Mouse (Mus musculus) embryonic facial prominence, embryonic 13.5 days (tissue): Measurements from ENCODE around the gene Krtap17-1. TPM values are rescaled to one million over a fixed set of nuclear protein-coding genes. Genes with fewer than 3 reads are reported as not detected.

Source experiments
- ATAC-seq: fragments of 200-750 bp; cut with Nextera tagmentation; 2 replicates; pipeline ENCODE4 v1.8.0; 2017; ENCODE audit warnings: low read depth; ENCODE audit not compliant: insufficient number of reproducible peaks, insufficient read depth, low FRiP score, low TSS enrichment
- H3K27ac ChIP-seq: fragments of 300-500 bp; sonication (generic); 2 replicates; pipeline ENCODE4 v1.5.1; 2015; ENCODE audit warnings: moderate library complexity, mild to moderate bottlenecking, inconsistent platforms
- H3K27me3 ChIP-seq: fragments of 300-500 bp; sonication (generic); 2 replicates; pipeline ENCODE4 v1.6.1; 2015; ENCODE audit warnings: mild to moderate bottlenecking, inconsistent platforms
- H3K36me3 ChIP-seq: fragments of 300-500 bp; sonication (generic); 2 replicates; pipeline ENCODE4 v1.6.1; 2015; ENCODE audit warnings: mild to moderate bottlenecking, inconsistent platforms
- H3K4me1 ChIP-seq: fragments of 300-500 bp; sonication (generic); 2 replicates; pipeline ENCODE4 v1.6.1; 2015; ENCODE audit warnings: inconsistent platforms
- H3K4me2 ChIP-seq: fragments of 300-500 bp; sonication (generic); 2 replicates; pipeline ENCODE4 v1.6.1; 2015; ENCODE audit warnings: moderate library complexity, mild to moderate bottlenecking, inconsistent platforms
- H3K4me3 ChIP-seq: fragments of 300-500 bp; sonication (generic); 2 replicates; pipeline ENCODE4 v1.5.1; 2015; ENCODE audit warnings: mild to moderate bottlenecking, inconsistent platforms
- H3K9ac ChIP-seq: fragments of 300-500 bp; sonication (generic); 2 replicates; pipeline ENCODE4 v1.6.1; 2015; ENCODE audit warnings: mild to moderate bottlenecking, inconsistent platforms
- H3K9me3 ChIP-seq: fragments of 300-500 bp; sonication (generic); 2 replicates; pipeline ENCODE4 v1.6.1; 2016; ENCODE audit warnings: inconsistent platforms
- WGBS: fragments of 180-500 bp; shearing (Covaris S2); methylation state at CpG from one replicate; pipeline ENCODE4 v1.1.7; 2015; ENCODE audit warnings: mixed read lengths; 5-methylcytosine and 5-hydroxymethylcytosine counted together
- polyA plus RNA-seq: library from polyadenylated mRNA; unstranded; fragments of >200 nt; fragmentation: Nextera tagmentation; extraction: Ambion mirVana; gene quantifications from 2 replicates; pipeline ENCODE4 v1.2.1, GENCODE M21; 2015

Krtap17-1 gene
- polyA plus RNA-seq: 0.48 TPM in 2 replicates

DNA sequence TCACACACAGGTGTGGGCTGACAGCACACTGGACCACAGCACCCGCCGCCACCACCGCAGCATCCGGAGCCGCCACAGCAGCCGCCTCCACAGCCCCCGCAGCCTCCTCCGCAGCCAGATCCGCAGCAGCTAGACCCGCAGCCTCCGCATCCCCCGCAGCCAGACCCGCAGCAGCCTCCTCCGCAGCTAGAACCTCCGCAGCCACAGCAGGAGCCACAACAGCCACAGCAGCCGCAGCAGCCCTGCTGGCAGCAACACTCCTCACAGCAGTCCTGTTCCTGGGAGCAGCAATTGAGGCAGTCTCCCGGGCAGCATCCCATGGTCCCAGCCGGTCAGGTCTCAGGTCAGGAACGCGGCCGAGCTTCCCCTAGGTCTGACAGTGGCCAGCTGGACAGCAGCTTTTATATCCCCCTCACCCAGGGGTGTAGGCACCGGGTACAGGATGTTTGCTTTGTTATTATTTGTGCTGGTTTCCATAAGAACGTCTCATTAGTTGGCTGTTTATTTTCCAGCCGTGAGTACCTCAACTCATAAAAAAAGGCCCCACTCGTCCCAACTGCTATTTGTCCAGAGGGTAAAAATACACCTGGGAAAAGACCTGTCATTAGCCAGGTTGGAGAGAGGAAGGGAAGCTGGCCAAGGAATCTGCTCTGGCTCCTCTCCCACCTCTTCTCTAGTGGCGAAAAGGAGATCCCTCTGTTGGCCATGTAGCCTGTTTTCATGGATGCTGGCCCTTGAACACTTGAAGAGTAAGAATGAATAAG lies at the start of gene Krtap17-1:
Gene Krtap17-1, minus strand, starts transcription at position 375 of the 764 bp plus-strand sequence.
- Histone ChIP-seq H3K4me2 (no peak within 1 kb of the TSS), H3K9ac (no peak within 1 kb of the TSS), H3K4me3 (no peak within 1 kb of the TSS), H3K4me1 (no peaks in the 10 kb centered on the region), H3K27me3 (peaks cover 40% of the 10 kb centered on the region), H3K27ac (no peak within 1 kb of the TSS), H3K9me3 (no peaks in the 10 kb centered on the region), H3K36me3 (no peaks in the 10 kb centered on the region)
- WGBS: 25% methylated on average over 26 of the region's 26 CpGs
- no peak for ATAC-seq

DNA sequence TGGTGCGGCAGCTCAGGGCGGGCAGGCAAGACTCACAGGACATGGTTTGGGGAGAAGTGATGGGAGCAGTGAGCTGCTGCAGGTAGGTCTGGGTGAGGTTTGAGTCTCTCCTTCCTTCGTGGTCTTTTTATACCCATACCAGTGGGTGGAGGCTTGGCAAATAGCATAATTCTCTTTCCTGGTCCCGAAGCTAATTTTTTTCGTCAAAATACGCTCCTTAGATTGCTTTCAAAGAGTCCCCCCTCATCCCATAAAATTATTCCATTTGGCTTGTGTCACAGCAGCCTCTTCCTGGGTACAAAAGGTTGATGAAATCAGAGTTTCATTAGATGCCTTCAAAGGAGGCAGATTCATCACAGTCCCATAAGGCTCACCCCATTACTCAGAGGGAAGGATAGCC lies 47.7 kb upstream of the Krtap17-1 start, which contains the start of gene Krt34:
Gene Krt34, minus strand, starts transcription at position 101 of the 400 bp plus-strand sequence.
- no peaks in the 10 kb centered on the region for H3K4me1 ChIP-seq
- H3K9me3 ChIP-seq: no peaks in the 10 kb centered on the region
- H3K4me3 ChIP-seq: no peak within 1 kb of the TSS
- no peaks in the 10 kb centered on the region for H3K36me3 ChIP-seq
- ATAC-seq: no peak
- no peak within 1 kb of the TSS for H3K27ac ChIP-seq
- no peaks in the 10 kb centered on the region for H3K27me3 ChIP-seq
- no peak within 1 kb of the TSS for H3K4me2 ChIP-seq
- no peak within 1 kb of the TSS for H3K9ac ChIP-seq
- 84% methylated on average over 6 of the region's 6 CpGs for WGBS

DNA sequence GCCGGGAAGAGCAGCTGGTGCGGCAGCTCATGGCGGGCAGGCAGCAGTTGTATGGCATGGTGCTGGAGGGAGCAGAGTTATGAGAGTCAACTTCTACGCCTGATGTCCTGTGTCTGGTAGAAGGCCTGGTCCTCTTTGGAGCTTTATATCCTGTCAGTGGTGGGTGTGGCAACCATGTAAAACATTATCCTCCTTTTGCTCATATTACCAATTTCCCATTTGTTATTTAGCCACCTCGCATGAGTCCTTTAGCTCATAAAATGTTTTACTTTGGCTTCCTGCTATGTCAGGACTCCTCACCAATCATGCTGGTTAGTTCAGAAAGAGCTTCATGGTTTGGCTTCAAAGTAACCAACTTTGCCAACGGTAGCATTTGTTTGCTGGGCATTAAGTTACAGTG lies 36.0 kb upstream of the Krtap17-1 start, which contains the start of gene Krt33b:
Gene Krt33b, minus strand, starts transcription at position 101 of the 400 bp plus-strand sequence.
- no peaks in the 10 kb centered on the region for H3K9me3 ChIP-seq
- no peak within 1 kb of the TSS for H3K4me3 ChIP-seq
- H3K27me3 ChIP-seq: no peaks in the 10 kb centered on the region
- ATAC-seq: no peak
- 90% methylated on average over 6 of the region's 6 CpGs for WGBS
- H3K9ac ChIP-seq: no peak within 1 kb of the TSS
- H3K4me1 ChIP-seq: 0 out of 2 replicates have a peak, but pooled peaks cover 5% of the 10 kb centered on the region
- H3K27ac ChIP-seq: no peak within 1 kb of the TSS
- H3K4me2 ChIP-seq: no peak within 1 kb of the TSS
- no peaks in the 10 kb centered on the region for H3K36me3 ChIP-seq

DNA sequence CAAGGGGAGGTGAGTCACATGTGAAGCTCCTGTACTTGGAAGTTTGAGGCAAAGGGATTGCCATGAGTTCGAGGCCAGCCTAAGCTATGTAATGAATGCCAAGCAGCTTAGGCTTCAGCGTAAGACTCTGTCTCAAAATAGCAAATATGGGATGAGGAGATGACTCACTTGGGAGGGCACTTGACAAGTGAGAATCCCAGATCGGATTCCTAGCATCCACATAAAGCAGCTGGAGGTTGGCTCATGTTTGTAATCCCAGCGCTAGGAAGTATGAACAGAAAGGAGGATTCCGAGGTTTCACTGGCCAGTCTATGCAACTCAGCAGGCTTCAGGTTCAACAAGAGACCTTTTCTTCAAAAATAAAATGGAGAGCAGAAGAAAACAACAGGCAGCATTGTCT lies 27.6 kb upstream of the Krtap17-1 start:
- no peaks in the 10 kb centered on the region for H3K27me3 ChIP-seq
- H3K9me3 ChIP-seq: no peaks in the 10 kb centered on the region
- H3K36me3 ChIP-seq: no peaks in the 10 kb centered on the region
- H3K4me3 ChIP-seq: no peak overlapping the region
- H3K9ac ChIP-seq: no peak overlapping the region
- H3K4me2 ChIP-seq: no peak overlapping the region
- no peak for ATAC-seq
- H3K4me1 ChIP-seq: no peaks in the 10 kb centered on the region
- 76% methylated on average over 5 of the region's 5 CpGs for WGBS
- no peak overlapping the region for H3K27ac ChIP-seq

DNA sequence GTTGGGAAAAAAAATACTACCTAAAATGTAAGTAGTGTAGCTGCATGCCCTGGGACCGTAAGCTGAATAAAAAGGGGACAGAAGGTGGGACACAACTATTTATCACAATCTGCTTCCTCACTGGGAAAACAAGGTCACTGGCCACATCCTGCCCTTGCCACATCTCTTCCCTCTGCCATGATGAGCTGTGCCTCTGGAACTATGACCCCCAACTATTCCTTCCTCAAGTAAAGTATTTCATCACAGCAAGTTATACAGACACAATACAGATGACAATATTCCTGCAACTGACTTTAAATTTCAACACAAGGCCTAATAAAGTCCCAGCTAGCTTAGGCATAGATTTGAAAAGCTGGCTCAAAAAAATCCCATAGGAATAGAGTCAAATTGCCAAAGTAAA lies 25.7 kb upstream of the Krtap17-1 start:
- Histone ChIP-seq H3K27me3 (no peaks in the 10 kb centered on the region), H3K9me3 (no peaks in the 10 kb centered on the region), H3K4me2 (no peak overlapping the region), H3K4me3 (no peak overlapping the region), H3K36me3 (no peaks in the 10 kb centered on the region), H3K27ac (no peak overlapping the region), H3K9ac (no peak overlapping the region), H3K4me1 (no peaks in the 10 kb centered on the region)
- ATAC-seq: no peak
- 97% methylated on average over 1 of the region's 1 CpGs for WGBS

DNA sequence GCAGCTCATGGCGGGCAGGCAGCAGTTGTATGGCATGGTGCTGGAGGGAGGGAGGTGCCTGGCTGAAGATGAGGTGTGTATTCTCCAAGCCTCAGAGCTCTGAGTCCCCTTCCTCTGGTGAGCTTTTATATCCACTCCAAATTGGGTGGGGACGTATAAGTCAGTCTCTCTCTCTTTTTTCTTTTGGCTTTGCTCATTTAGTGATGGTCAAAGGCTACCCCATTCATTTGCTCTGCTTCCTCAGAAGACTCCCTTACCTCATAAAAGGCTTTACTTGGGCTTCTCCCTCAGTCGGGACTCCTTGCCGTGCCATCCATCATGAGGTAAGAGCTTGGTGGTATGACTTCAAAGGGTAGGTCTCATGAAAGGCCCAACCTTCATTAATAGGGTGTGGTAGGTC lies 22.3 kb upstream of the Krtap17-1 start, which contains the start of gene Krt33a:
Gene Krt33a, minus strand, starts transcription at position 101 of the 400 bp plus-strand sequence.
- Histone ChIP-seq H3K4me3 (no peak within 1 kb of the TSS), H3K27ac (no peak within 1 kb of the TSS), H3K4me1 (no peaks in the 10 kb centered on the region), H3K27me3 (no peaks in the 10 kb centered on the region), H3K4me2 (no peak within 1 kb of the TSS), H3K9ac (no peak within 1 kb of the TSS), H3K9me3 (no peaks in the 10 kb centered on the region), H3K36me3 (no peaks in the 10 kb centered on the region)
- WGBS: 87% methylated on average over 4 of the region's 4 CpGs
- no peak for ATAC-seq

DNA sequence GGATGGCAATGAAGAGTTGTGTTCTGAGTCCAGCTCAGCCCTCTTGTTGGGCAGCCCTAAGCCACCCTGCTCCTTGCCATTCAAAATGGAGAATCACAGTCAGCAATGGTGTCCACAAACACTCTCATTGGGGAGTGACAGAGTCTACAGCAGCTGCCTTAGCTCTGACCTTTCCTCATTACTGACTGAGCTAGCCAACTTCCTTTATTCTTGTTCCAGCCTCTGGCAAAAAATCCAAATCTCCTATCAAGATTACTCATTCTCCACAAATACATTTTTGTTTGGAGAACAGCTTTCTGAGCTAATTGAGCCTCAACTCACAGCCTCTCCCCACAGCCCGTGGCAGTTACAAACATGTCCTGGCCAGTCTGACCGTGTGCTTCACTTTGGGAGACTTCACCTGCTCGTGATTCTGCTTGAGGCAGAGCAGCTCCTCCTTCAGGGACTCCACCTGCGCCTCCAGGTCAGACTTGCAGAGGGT lies 19.9 kb upstream of the Krtap17-1 start:
- Histone ChIP-seq H3K36me3 (no peaks in the 10 kb centered on the region), H3K4me1 (no peaks in the 10 kb centered on the region), H3K4me3 (no peak overlapping the region), H3K4me2 (no peak overlapping the region), H3K27me3 (no peaks in the 10 kb centered on the region), H3K9ac (no peak overlapping the region), H3K9me3 (no peaks in the 10 kb centered on the region), H3K27ac (no peak overlapping the region; the same call in 1 of the 2 replicates)
- 60% methylated on average over 4 of the region's 4 CpGs for WGBS
- ATAC-seq: no peak

DNA sequence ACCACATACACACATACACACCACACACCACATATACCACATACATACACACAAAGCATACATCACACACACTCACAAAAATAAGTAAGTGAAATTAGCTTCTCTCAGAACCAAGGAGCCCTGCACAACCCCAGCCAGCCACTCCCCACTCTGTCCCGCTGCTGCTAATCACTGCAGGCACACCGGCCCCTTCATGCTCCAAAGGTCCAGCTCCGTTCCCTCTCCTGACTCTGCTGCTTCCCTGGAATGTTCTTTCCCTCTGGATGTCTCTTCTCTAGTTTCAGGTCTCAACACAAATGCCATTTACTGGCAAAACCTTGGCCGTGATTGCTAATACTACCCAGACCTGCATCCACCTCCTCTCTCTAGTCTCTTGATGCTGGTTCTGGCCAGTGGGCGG lies 16.9 kb upstream of the Krtap17-1 start:
- H3K9me3 ChIP-seq: no peaks in the 10 kb centered on the region
- no peak overlapping the region for H3K27ac ChIP-seq
- H3K36me3 ChIP-seq: no peaks in the 10 kb centered on the region
- H3K4me1 ChIP-seq: no peaks in the 10 kb centered on the region
- ATAC-seq: no peak
- H3K4me2 ChIP-seq: no peak overlapping the region
- no peak overlapping the region for H3K4me3 ChIP-seq
- no peaks in the 10 kb centered on the region for H3K27me3 ChIP-seq
- 84% methylated on average over 5 of the region's 5 CpGs for WGBS
- no peak overlapping the region for H3K9ac ChIP-seq

DNA sequence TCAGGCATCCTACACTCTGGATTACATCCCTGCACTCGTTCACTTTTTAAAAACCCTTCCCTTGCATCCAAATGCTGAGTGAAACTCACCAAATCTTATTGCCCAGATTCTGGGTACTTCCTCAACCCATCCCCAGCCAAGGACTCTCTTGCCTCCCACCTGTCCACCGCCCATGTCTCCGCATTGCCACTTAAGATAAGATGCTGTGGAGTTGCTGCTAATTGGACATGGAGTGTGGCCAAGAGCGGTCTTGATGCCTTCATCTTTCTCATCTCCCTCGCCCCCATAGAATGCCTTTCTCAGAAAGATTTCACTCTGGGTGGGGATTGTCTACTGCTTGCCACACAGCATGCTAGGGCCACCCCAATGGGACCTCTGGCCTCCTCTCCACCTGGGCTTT lies 14.5 kb upstream of the Krtap17-1 start:
- 87% methylated on average over 5 of the region's 5 CpGs for WGBS
- no peak overlapping the region for H3K27ac ChIP-seq

DNA sequence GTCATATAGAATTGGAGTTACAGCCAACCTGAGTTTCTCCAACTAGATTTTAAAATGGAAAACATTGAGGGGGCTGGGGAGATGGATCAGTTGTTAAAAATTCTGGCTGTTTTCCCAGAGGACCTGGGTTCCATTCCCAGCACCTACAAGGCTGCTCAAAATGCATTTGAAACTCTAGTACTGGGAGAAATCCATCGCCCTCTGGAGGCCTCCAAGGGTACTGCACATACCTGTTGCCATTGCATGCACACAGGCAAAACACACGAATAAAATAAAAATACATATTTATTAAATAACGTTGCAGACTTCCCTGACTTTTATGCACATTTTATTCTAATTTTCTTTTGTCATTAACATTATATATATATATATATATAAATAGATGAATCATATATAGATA lies 12.8 kb upstream of the Krtap17-1 start:
- Histone ChIP-seq H3K27me3 (no peaks in the 10 kb centered on the region), H3K4me3 (no peak overlapping the region), H3K9ac (no peak overlapping the region), H3K27ac (no peak overlapping the region), H3K4me2 (no peak overlapping the region), H3K4me1 (no peaks in the 10 kb centered on the region), H3K9me3 (0 out of 2 replicates have a peak, but pooled peaks cover under 1% of the 10 kb centered on the region), H3K36me3 (no peaks in the 10 kb centered on the region)
- WGBS: 59% methylated on average over 3 of the region's 3 CpGs
- ATAC-seq: no peak

More for the DNA sequence above, 14.5 kb upstream of the Krtap17-1 start:
- ATAC-seq: no peak
- no peaks in the 10 kb centered on the region for H3K27me3 ChIP-seq
- no peak overlapping the region for H3K9ac ChIP-seq
- no peaks in the 10 kb centered on the region for H3K36me3 ChIP-seq
- H3K4me2 ChIP-seq: no peak overlapping the region
- H3K4me1 ChIP-seq: no peaks in the 10 kb centered on the region
- H3K9me3 ChIP-seq: no peaks in the 10 kb centered on the region
- H3K4me3 ChIP-seq: no peak overlapping the region

DNA sequence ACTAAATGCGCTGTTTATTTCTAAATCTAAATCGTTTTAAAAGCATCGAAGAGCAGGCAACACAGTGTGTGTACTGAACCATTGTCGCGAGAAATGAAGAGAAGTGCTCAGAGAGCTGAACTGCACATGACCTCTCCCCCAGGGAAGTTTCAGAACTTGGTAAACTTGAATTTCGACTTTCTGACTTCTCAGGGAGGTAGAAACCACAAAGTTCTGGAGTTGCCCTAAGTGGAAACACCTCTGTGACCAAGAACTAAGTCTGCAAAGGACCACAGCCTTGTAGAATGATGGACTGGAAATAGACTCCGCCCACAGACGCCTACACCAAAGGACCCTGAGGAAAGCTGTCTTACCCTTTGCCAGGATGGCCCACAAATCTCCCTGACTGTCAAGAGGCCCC lies 12.1 kb upstream of the Krtap17-1 start:
- 0 out of 2 replicates have a peak, but pooled peaks cover 3% of the 10 kb centered on the region for H3K9me3 ChIP-seq
- H3K4me1 ChIP-seq: no peaks in the 10 kb centered on the region
- WGBS: 80% methylated on average over 8 of the region's 8 CpGs
- no peak overlapping the region for H3K4me3 ChIP-seq
- H3K27me3 ChIP-seq: no peaks in the 10 kb centered on the region
- H3K36me3 ChIP-seq: no peaks in the 10 kb centered on the region
- no peak overlapping the region for H3K9ac ChIP-seq
- ATAC-seq: no peak
- H3K27ac ChIP-seq: no peak overlapping the region
- H3K4me2 ChIP-seq: no peak overlapping the region

DNA sequence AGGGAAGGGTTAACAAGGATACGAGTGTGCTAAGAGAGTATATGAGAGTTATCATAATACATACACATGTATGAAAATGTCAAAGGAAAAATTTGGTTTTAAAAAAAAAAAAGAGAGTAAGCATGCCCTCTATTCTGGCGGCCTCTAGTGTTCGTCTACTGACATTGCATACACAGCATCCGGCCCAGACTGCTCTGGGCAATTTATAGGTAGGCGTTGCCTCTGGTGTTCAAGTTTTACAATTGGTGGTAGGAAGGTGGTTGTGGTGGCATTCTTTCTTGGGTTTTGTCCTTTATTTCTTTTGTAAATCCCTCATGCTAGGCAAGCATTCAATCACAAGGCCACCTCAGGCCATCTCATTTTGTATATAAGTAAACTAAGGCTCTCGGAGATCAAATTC lies 11.1 kb upstream of the Krtap17-1 start:
- no peak overlapping the region for H3K27ac ChIP-seq
- WGBS: 19% methylated on average over 6 of the region's 6 CpGs

More for the DNA sequence above, 11.1 kb upstream of the Krtap17-1 start:
- Histone ChIP-seq H3K36me3 (no peaks in the 10 kb centered on the region), H3K4me3 (no peak overlapping the region), H3K9ac (no peak overlapping the region), H3K9me3 (0 out of 2 replicates have a peak, but pooled peaks cover 3% of the 10 kb centered on the region), H3K27me3 (no peaks in the 10 kb centered on the region), H3K4me1 (no peaks in the 10 kb centered on the region), H3K4me2 (no peak overlapping the region)
- no peak for ATAC-seq
